In the genomic region with DNA sequence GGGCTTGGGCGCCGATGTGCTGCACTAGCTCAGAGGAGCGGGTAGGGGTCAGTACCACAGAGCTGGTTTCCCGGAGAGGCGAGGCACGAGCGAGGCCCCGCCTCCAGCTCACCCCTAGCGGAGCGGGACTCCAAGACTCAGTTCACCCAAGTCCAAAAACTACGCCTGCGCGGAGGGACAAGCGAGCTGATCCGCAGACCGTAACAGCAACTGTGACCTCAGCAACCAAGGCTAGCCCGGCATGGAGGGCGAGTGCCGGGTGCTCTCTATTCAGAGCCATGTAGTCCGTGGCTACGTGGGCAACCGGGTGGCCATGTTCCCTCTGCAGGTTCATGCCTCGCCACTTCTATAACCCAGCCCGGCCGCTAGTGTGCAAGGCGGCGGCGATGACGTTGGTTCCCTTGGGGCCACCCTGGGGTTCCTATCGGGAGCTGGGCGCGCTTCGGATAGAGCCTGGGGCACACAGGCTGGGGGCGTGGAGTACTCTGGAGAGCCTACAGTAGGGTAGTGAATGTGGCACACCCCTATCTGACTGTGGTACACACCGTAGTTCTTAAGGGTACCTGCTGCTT, we compare ENCODE assay signal across 8 mouse cellular contexts. TPM values are rescaled to one million over a fixed set of nuclear protein-coding genes. Genes with fewer than 3 reads are reported as not detected.
DNase-seq lines count a peak whose midpoint lies in the region; ATAC-seq and TF ChIP-seq lines count a peak whose summit lies in the region.

No protein-coding gene starts in this region.

- peak; percentile 34 for TF ChIP-seq CTCF in ES-Bruce4 (IDR thresholded peaks at IDR 0.05; ENCODE audit: low read depth, low read length)

- no peak for TF ChIP-seq EP300 in ES-Bruce4 (IDR thresholded peaks at IDR 0.05; ENCODE audit: insufficient read depth, low read depth, low read length)

- no peaks in the 10 kb centered on the region for H3K36me3 ChIP-seq in ES-Bruce4 (ENCODE audit: control insufficient read depth, insufficient read depth, low read length, poor library complexity, severe bottlenecking)
- H3K36me3 ChIP-seq in heart, embryonic 15.5 days, result no peaks in the 10 kb centered on the region
- no peaks in the 10 kb centered on the region for H3K36me3 ChIP-seq in megakaryocyte, embryonic 14.5 days (replicated peaks; ENCODE audit: low read length)

- under 1% methylated on average over 35 of the region's 35 CpGs for whole genome bisulfite sequencing in heart, embryonic 15.5 days

- no peaks in the 10 kb centered on the region for H3K4me1 ChIP-seq in ES-Bruce4 (ENCODE audit: control insufficient read depth, insufficient read depth, low read length)
- peaks cover 9% of the 10 kb centered on the region for H3K4me1 ChIP-seq in heart, embryonic 15.5 days (replicated peaks)
- peaks cover 49% of the 10 kb centered on the region for H3K4me1 ChIP-seq in megakaryocyte, embryonic 14.5 days

- peak overlapping the region; percentile 88 for H3K4me2 ChIP-seq in heart, embryonic 15.5 days

- peak overlapping the region; percentile 67 for H3K4me3 ChIP-seq in ES-Bruce4 (ENCODE audit: low read depth, low read length)
- peak overlapping the region; percentile 56 for H3K4me3 ChIP-seq in heart, embryonic 15.5 days
- H3K4me3 ChIP-seq in megakaryocyte, embryonic 14.5 days (replicated peaks), result peak overlapping the region; percentile 88

- no peaks in the 10 kb centered on the region for H3K27me3 ChIP-seq in ES-Bruce4 (ENCODE audit: control insufficient read depth, insufficient read depth, low read length, poor library complexity, severe bottlenecking)
- peaks cover 18% of the 10 kb centered on the region for H3K27me3 ChIP-seq in heart, embryonic 15.5 days
- H3K27me3 ChIP-seq in megakaryocyte, embryonic 14.5 days (replicated peaks), result peaks cover 33% of the 10 kb centered on the region

- H3K27ac ChIP-seq in ES-Bruce4 (ENCODE audit: insufficient read depth, low read length), result no peak overlapping the region
- no peak overlapping the region for H3K27ac ChIP-seq in heart, embryonic 15.5 days

- peak; percentile 90 for ATAC-seq in heart, embryonic 15.5 days (replicated peaks; ENCODE audit: insufficient number of reproducible peaks, insufficient read depth, low FRiP score, low read depth)

- H3K9ac ChIP-seq in ES-Bruce4 (ENCODE audit: low read depth, poor library complexity, severe bottlenecking), result peak overlapping the region; percentile 23
- peak overlapping the region; percentile 52 for H3K9ac ChIP-seq in heart, embryonic 15.5 days

- H3K9me3 ChIP-seq in ES-Bruce4 (replicated peaks; ENCODE audit: control insufficient read depth, insufficient read depth, low read length, poor library complexity, severe bottlenecking), result no peaks in the 10 kb centered on the region
- no peaks in the 10 kb centered on the region for H3K9me3 ChIP-seq in heart, embryonic 15.5 days (replicated peaks)
- peaks cover 20% of the 10 kb centered on the region for H3K9me3 ChIP-seq in megakaryocyte, embryonic 14.5 days

- DNase-seq in A20 (ENCODE audit: low read depth, low spot score), result peak; percentile 73
- DNase-seq in embryo, embryonic 10 days (ENCODE audit: low spot score), result peak; percentile 90
- peak; percentile 68 for DNase-seq in kidney, postnatal 10 days
- DNase-seq in spleen, postnatal 36 days (ENCODE audit: low spot score in 2 of 2), result peak; percentile 66 to 67
- no peak for DNase-seq in left cerebral cortex, adult 8-10 months (ENCODE audit: low spot score in 2 of 2)

- TF ChIP-seq POLR2A in ES-Bruce4 (IDR thresholded peaks at IDR 0.05; ENCODE audit: insufficient read depth, low read length), result no peak

RNA-seq across cellular contexts. Expression of a gene that starts 17.2 kb away (rescaled TPM):
- polyA plus RNA-seq in ES-Bruce4 (2011; ENCODE audit: insufficient read depth, insufficient read length, low read depth, missing spikeins), result 13.7 and 14.6 TPM in 2 replicates
- polyA plus RNA-seq in heart, embryonic 15.5 days (2015; fragmentation: Nextera tagmentation; extraction: Ambion mirVana), result 4.6 and 8.7 TPM in 2 replicates
- 10.6 and 10.9 TPM in 2 replicates for polyA plus RNA-seq in megakaryocyte, embryonic 14.5 days (2012; ENCODE audit: insufficient read depth, low replicate concordance)
- total RNA-seq in left cerebral cortex, adult 8-10 months (2022), result 100 to 1,000 TPM; 131 to 143 (median 137) TPM

RNA-seq across cellular contexts. Expression of a gene that starts 35.2 kb away (rescaled TPM):
- polyA plus RNA-seq in ES-Bruce4 (2011; ENCODE audit: insufficient read depth, insufficient read length, low read depth, missing spikeins), result not detected in 2 replicates
- not detected in 2 replicates for polyA plus RNA-seq in heart, embryonic 15.5 days (2015; fragmentation: Nextera tagmentation; extraction: Ambion mirVana)
- not detected in 2 replicates for polyA plus RNA-seq in megakaryocyte, embryonic 14.5 days (2012; ENCODE audit: insufficient read depth, low replicate concordance)
- total RNA-seq in left cerebral cortex, adult 8-10 months (2022), result not detected

RNA-seq across cellular contexts. Expression of a gene that starts 56.5 kb away (rescaled TPM):
- polyA plus RNA-seq in ES-Bruce4 (2011; ENCODE audit: insufficient read depth, insufficient read length, low read depth, missing spikeins), result 212 and 214 TPM in 2 replicates
- 114 and 160 TPM in 2 replicates for polyA plus RNA-seq in heart, embryonic 15.5 days (2015; fragmentation: Nextera tagmentation; extraction: Ambion mirVana)
- polyA plus RNA-seq in megakaryocyte, embryonic 14.5 days (2012; ENCODE audit: insufficient read depth, low replicate concordance), result 8.0 and 101 TPM in 2 replicates
- 10 to 100 TPM; 36.8 to 51.7 (median 40.6) TPM for total RNA-seq in left cerebral cortex, adult 8-10 months (2022)

Comparison
In these comparisons a context has a peak if more than half of its experiments do, and no peak if none do; other contexts are left out.
1. DNase-seq: peak in A20 (single experiment), embryo, embryonic 10 days (single experiment), kidney, postnatal 10 days (single experiment) and spleen, postnatal 36 days (2 of 2); none in left cerebral cortex, adult 8-10 months (0 of 2).
2. Peak in every context shown above with its lines, with median percentiles within 50 percentile points of each other: H3K4me3 ChIP-seq.